Mouse (Mus musculus) stomach, embryonic 15.5 days (tissue): Measurements from ENCODE around the gene Trak1. TPM values are rescaled to one million over a fixed set of nuclear protein-coding genes. Genes with fewer than 3 reads are reported as not detected.

Source experiments
- ATAC-seq: fragments of 200-750 bp; cut with Nextera tagmentation; 2 replicates; pipeline ENCODE4 v1.8.0; 2017; ENCODE audit warnings: low read depth, moderate number of reproducible peaks, moderate TSS enrichment; ENCODE audit not compliant: insufficient read depth, low FRiP score
- H3K27ac ChIP-seq: fragments of 300-500 bp; sonication (generic); 2 replicates; pipeline ENCODE4 v1.5.1; 2015; ENCODE audit warnings: mild to moderate bottlenecking, inconsistent platforms
- H3K27me3 ChIP-seq: fragments of 300-500 bp; sonication (generic); replicated peaks from 2 replicates; pipeline ENCODE4 v1.6.1; 2015; ENCODE audit warnings: inconsistent platforms
- H3K36me3 ChIP-seq: fragments of 300-500 bp; sonication (generic); 2 replicates; pipeline ENCODE4 v1.6.1; 2015; ENCODE audit warnings: inconsistent platforms
- H3K4me1 ChIP-seq: fragments of 300-500 bp; sonication (generic); 2 replicates; pipeline ENCODE4 v1.6.1; 2015; ENCODE audit warnings: inconsistent platforms
- H3K4me2 ChIP-seq: fragments of 300-500 bp; sonication (generic); 2 replicates; pipeline ENCODE4 v1.6.1; 2015; ENCODE audit warnings: mild to moderate bottlenecking, inconsistent platforms
- H3K4me3 ChIP-seq: fragments of 300-500 bp; sonication (generic); replicated peaks from 2 replicates; pipeline ENCODE4 v1.5.1; 2015; ENCODE audit warnings: inconsistent platforms
- H3K9ac ChIP-seq: fragments of 300-500 bp; sonication (generic); 2 replicates; pipeline ENCODE4 v1.6.1; 2015; ENCODE audit warnings: inconsistent platforms
- H3K9me3 ChIP-seq: fragments of 300-500 bp; sonication (generic); 2 replicates; pipeline ENCODE4 v1.6.1; 2016; ENCODE audit warnings: inconsistent platforms
- WGBS: fragments of 180-500 bp; shearing (Covaris S2); methylation state at CpG from one replicate; pipeline ENCODE4 v1.1.7; 2015; 5-methylcytosine and 5-hydroxymethylcytosine counted together
- polyA plus RNA-seq: library from polyadenylated mRNA; unstranded; fragments of >200 nt; fragmentation: Nextera tagmentation; extraction: Ambion mirVana; gene quantifications from 2 replicates; pipeline ENCODE4 v1.2.1, GENCODE M21; 2015

The Trak1 gene
- polyA plus RNA-seq, 1 experiment from 2014 or later: 20.7 TPM

GRCm38 (mm10) chr9:121393104-121393503 lies 95.8 kb downstream of the Trak1 start:
- no peaks in the 10 kb centered on the region for H3K27me3 ChIP-seq
- no peak overlapping the region for H3K4me2 ChIP-seq
- no peak overlapping the region for H3K4me3 ChIP-seq
- H3K9me3 ChIP-seq: no peaks in the 10 kb centered on the region
- WGBS: 95% methylated on average over 4 of the region's 4 CpGs
- no peak for ATAC-seq
- H3K36me3 ChIP-seq: no peaks in the 10 kb centered on the region
- no peak overlapping the region for H3K9ac ChIP-seq
- H3K27ac ChIP-seq: no peak overlapping the region
- H3K4me1 ChIP-seq: peaks cover 4% of the 10 kb centered on the region; the same call in 1 of the 2 replicates

- Histone ChIP-seq H3K27me3 (no peaks in the 10 kb centered on the region), H3K27ac (no peak overlapping the region), H3K9ac (no peak overlapping the region), H3K36me3 (no peaks in the 10 kb centered on the region), H3K4me1 (0 out of 2 replicates have a peak, but pooled peaks cover 10% of the 10 kb centered on the region), H3K4me3 (no peak overlapping the region), H3K4me2 (no peak overlapping the region), H3K9me3 (no peaks in the 10 kb centered on the region)
- 71% methylated on average over 2 of the region's 2 CpGs for WGBS
- no peak for ATAC-seq
Measured at GRCm38 (mm10) chr9:121394882-121395281, 97.6 kb downstream of the Trak1 start.

DNA sequence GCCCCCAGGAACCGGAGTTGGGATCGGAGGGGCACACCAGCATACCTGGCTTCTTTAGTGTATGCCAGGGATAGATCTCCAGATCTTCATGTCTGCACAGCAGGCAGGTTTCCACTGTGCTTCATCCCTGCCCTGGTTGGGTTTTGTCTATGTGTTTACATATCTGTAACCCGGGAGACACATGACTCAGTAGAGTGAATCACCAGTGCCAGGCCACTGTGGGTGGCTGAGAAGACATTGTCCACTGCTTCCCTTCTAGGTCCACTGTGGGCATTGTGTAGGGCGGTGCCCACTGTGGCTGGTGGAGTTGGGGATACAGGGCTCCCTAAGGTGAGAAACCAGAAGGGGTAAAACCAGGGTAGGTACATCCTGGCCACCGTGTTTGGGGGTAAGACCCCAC lies 98.5 kb downstream of the Trak1 start:
- WGBS: 82% methylated on average over 5 of the region's 5 CpGs
- H3K27ac ChIP-seq: no peak overlapping the region

GRCm38 (mm10) chr9:121398100-121398760 lies 100.9 kb downstream of the Trak1 start:
- WGBS: 55% methylated on average over 17 of the region's 17 CpGs
- H3K36me3 ChIP-seq: no peaks in the 10 kb centered on the region
- H3K27me3 ChIP-seq: no peaks in the 10 kb centered on the region
- ATAC-seq: no peak
- no peak overlapping the region for H3K9ac ChIP-seq
- H3K9me3 ChIP-seq: no peaks in the 10 kb centered on the region
- H3K4me2 ChIP-seq: no peak overlapping the region
- no peak overlapping the region for H3K27ac ChIP-seq
- no peak overlapping the region for H3K4me3 ChIP-seq
- H3K4me1 ChIP-seq: peaks cover 7% of the 10 kb centered on the region; the same call in 1 of the 2 replicates

More for the DNA sequence above, 98.5 kb downstream of the Trak1 start:
- no peaks in the 10 kb centered on the region for H3K36me3 ChIP-seq
- H3K9ac ChIP-seq: no peak overlapping the region
- H3K4me3 ChIP-seq: no peak overlapping the region
- ATAC-seq: no peak
- H3K4me2 ChIP-seq: no peak overlapping the region
- no peaks in the 10 kb centered on the region for H3K9me3 ChIP-seq
- no peaks in the 10 kb centered on the region for H3K27me3 ChIP-seq
- 0 out of 2 replicates have a peak, but pooled peaks cover 10% of the 10 kb centered on the region for H3K4me1 ChIP-seq

DNA sequence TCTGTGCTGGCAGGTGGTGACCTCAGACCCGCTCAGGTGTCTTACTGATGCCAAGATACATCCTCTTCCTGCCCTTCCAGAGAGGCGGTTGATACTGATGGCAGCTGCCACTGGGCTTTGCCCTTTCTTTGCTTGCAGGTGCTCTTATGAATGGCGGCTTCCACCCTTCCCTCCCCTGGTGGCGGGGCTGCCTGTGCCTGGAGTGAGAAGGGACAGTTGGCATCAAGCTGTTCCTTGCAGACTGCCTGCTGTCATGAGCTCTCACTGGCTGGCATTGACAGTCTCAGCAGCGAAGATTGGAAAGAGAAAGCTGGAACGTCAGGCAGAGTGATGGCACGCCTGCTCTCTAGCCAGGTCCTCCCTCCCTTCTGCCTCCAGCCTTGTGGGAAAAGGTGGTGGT lies 101.5 kb downstream of the Trak1 start:
- no peak for ATAC-seq
- Histone ChIP-seq H3K27ac (no peak overlapping the region), H3K36me3 (no peaks in the 10 kb centered on the region), H3K9me3 (no peaks in the 10 kb centered on the region), H3K4me2 (no peak overlapping the region), H3K4me1 (peaks cover 7% of the 10 kb centered on the region; the same call in 1 of the 2 replicates), H3K4me3 (no peak overlapping the region), H3K27me3 (no peaks in the 10 kb centered on the region), H3K9ac (no peak overlapping the region)
- 71% methylated on average over 7 of the region's 7 CpGs for WGBS

DNA sequence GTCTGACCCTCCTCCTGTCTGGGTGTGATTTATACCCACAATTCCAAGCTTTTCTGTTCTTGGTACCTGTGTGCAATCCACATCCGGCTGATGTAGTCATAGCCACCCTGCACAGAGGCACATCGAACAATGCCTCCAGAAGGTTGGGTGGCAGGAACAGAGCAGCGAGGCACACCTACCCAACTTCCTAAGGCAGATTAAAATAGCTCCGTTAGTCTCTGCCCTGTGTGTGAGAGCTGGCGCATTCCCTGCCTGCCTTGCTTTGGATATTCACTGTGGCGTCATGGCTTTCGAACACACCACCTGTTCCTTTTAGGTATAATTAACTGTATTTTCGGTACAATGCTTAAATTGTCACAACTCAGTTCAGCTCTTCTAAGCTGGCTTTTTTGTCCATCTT lies 103.3 kb downstream of the Trak1 start:
- Histone ChIP-seq H3K9me3 (no peaks in the 10 kb centered on the region), H3K4me2 (no peak overlapping the region), H3K36me3 (no peaks in the 10 kb centered on the region), H3K9ac (no peak overlapping the region), H3K4me3 (no peak overlapping the region), H3K4me1 (peaks cover 11% of the 10 kb centered on the region; the same call in 1 of the 2 replicates), H3K27me3 (no peaks in the 10 kb centered on the region), H3K27ac (no peak overlapping the region)
- 79% methylated on average over 8 of the region's 8 CpGs for WGBS
- no peak for ATAC-seq

- Histone ChIP-seq H3K27me3 (no peaks in the 10 kb centered on the region), H3K27ac (no peak overlapping the region), H3K4me3 (peak overlapping the region; percentile 28), H3K9me3 (no peaks in the 10 kb centered on the region), H3K4me2 (peak overlapping the region; percentile 48), H3K36me3 (no peaks in the 10 kb centered on the region), H3K9ac (no peak overlapping the region), H3K4me1 (peaks cover 9% of the 10 kb centered on the region; the same call in 1 of the 2 replicates)
- 23% methylated on average over 16 of the region's 16 CpGs for WGBS
- ATAC-seq: peak; percentile 85
Measured at GRCm38 (mm10) chr9:121403157-121403671, 105.9 kb downstream of the Trak1 start.

- ATAC-seq: no peak
- 57% methylated on average over 11 of the region's 11 CpGs for WGBS
Measured at GRCm38 (mm10) chr9:121403699-121404098, 106.4 kb downstream of the Trak1 start.

DNA sequence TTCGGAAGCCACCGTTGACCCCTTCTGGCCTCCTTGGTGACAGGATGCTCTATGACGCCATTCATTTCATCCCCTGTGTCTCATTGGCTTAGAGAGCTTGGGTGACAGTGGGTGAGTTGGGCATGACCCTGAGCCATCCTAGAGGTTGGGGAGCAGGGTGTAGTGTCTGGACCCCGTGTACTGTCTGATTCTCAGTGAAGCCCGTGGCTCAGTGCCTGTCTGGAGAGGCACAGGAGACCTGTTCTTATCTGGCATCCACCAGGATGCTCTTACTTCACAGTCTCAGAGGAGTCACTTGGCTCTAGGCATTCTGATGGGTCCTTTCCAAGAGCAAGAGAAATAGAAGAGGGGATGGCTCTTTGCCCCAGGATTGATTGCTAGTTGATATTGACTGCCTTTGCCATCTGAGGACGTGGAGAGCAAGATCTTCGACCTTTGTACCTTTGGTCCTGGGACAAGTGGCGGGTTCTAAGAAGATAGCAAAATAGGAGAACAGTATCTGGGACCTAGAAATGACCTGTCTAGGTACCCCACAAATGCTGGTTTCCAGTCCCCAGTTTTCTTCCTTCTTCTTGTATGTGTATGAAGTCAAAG lies 107.9 kb downstream of the Trak1 start:
- no peak for ATAC-seq
- Histone ChIP-seq H3K9ac (no peak overlapping the region), H3K36me3 (no peaks in the 10 kb centered on the region), H3K4me1 (peaks cover 4% of the 10 kb centered on the region; the same call in 1 of the 2 replicates), H3K9me3 (no peaks in the 10 kb centered on the region), H3K27me3 (no peaks in the 10 kb centered on the region), H3K27ac (no peak overlapping the region), H3K4me3 (no peak overlapping the region), H3K4me2 (no peak overlapping the region)
- 88% methylated on average over 8 of the region's 8 CpGs for WGBS

More at GRCm38 (mm10) chr9:121403699-121404098, 106.4 kb downstream of the Trak1 start:
- Histone ChIP-seq H3K4me3 (peak overlapping the region; percentile 28), H3K4me2 (peak overlapping the region; percentile 48), H3K27ac (no peak overlapping the region), H3K27me3 (no peaks in the 10 kb centered on the region), H3K4me1 (peaks cover 4% of the 10 kb centered on the region; the same call in 1 of the 2 replicates), H3K9me3 (no peaks in the 10 kb centered on the region), H3K9ac (no peak overlapping the region), H3K36me3 (no peaks in the 10 kb centered on the region)

DNA sequence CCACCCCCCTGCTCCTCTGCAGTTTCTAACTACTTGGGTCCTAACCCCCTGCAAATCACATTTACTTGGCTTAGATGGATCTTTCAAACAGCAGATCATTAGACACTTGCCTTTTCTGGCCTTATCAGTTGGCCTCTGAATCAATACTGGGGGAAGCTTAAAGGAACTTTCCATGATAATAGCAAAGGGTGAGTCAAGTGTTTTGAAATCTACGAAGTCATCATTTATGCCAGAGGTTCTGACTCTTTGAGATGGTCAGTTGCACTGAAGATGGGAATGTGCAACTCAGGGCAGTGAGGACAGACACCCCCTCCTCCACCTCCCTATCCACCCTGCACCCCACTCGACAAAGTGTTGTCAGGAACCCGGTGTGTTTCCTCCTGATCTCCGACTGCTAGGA lies 108.5 kb downstream of the Trak1 start:
- Histone ChIP-seq H3K9ac (no peak overlapping the region), H3K4me1 (peaks cover 4% of the 10 kb centered on the region; the same call in 1 of the 2 replicates), H3K9me3 (no peaks in the 10 kb centered on the region), H3K27me3 (no peaks in the 10 kb centered on the region), H3K27ac (no peak overlapping the region), H3K36me3 (no peaks in the 10 kb centered on the region), H3K4me2 (no peak overlapping the region), H3K4me3 (no peak overlapping the region)
- ATAC-seq: no peak
- WGBS: 83% methylated on average over 4 of the region's 4 CpGs

DNA sequence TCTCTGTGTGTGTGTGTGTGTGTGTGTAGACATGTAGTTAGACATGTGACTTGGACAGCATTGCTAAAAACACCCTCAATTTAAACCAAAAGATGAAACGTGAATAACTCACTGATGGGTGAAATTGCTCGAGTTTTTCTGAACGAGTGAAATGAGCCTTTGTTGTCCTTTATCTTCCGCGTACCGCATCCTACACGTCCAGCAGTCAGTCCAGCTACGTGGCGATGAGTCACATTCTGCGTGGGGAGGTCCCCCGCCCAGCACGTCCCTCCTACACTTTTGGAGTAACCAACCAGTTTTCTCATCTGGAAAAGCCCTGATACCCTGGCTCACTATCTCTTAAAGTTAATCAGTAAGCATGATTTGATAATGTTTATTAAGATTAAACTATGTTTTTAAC lies 116.9 kb downstream of the Trak1 start:
- H3K4me1 ChIP-seq: no peaks in the 10 kb centered on the region
- no peaks in the 10 kb centered on the region for H3K27me3 ChIP-seq
- H3K4me3 ChIP-seq: no peak overlapping the region
- 0 out of 2 replicates have a peak, but pooled peaks cover 3% of the 10 kb centered on the region for H3K36me3 ChIP-seq
- H3K4me2 ChIP-seq: no peak overlapping the region
- H3K27ac ChIP-seq: no peak overlapping the region
- no peak for ATAC-seq
- WGBS: 82% methylated on average over 12 of the region's 12 CpGs
- H3K9me3 ChIP-seq: no peaks in the 10 kb centered on the region
- H3K9ac ChIP-seq: no peak overlapping the region

- H3K9ac ChIP-seq: no peak overlapping the region
- no peaks in the 10 kb centered on the region for H3K4me1 ChIP-seq
- H3K9me3 ChIP-seq: no peaks in the 10 kb centered on the region
- peak overlapping the region; percentile 43 for H3K4me2 ChIP-seq
- peak overlapping the region; percentile 19 for H3K4me3 ChIP-seq
- ATAC-seq: peak; percentile 99
- no peaks in the 10 kb centered on the region for H3K27me3 ChIP-seq
- 0 out of 2 replicates have a peak, but pooled peaks cover 3% of the 10 kb centered on the region for H3K36me3 ChIP-seq
- WGBS: 61% methylated on average over 19 of the region's 19 CpGs
- H3K27ac ChIP-seq: peak overlapping the region; percentile 75
Measured at GRCm38 (mm10) chr9:121415626-121416241, 118.4 kb downstream of the Trak1 start.
